ENCODE assay signal across 24 mouse cellular contexts in genomic region chr13:118244680-118245079, GRCm38 (mm10).
DNase-seq lines count a peak whose midpoint lies in the region; ATAC-seq lines count a peak whose summit lies in the region.
"Had no signal": no experiment of that assay in that cellular context is flagged by ENCODE, and none has a peak within 500 bp of the region (broad histone marks: within the 10 kb centered on the region; RNA-seq: fewer than 3 reads in every experiment).

No protein-coding gene starts in this region.

- no peak overlapping the region for H3K4me3 ChIP-seq in hindbrain, embryonic 15.5 days
- no peak overlapping the region for H3K4me3 ChIP-seq in hindbrain, embryonic 12.5 days
- H3K4me3 ChIP-seq: embryonic facial prominence, embryonic 10.5 days; embryonic facial prominence, embryonic 12.5 days; forebrain, embryonic 13.5 days; forebrain, embryonic 15.5 days had no signal

- H3K9ac ChIP-seq in hindbrain, embryonic 15.5 days = no peak overlapping the region
- no peak overlapping the region for H3K9ac ChIP-seq in hindbrain, embryonic 12.5 days
- H3K9ac ChIP-seq: embryonic facial prominence, embryonic 12.5 days; forebrain, embryonic 13.5 days; forebrain, embryonic 15.5 days; forebrain, postnatal 0 days had no signal

- H3K4me2 ChIP-seq in hindbrain, embryonic 15.5 days = no peak overlapping the region
- no peak overlapping the region for H3K4me2 ChIP-seq in hindbrain, embryonic 12.5 days (replicated peaks)
- H3K4me2 ChIP-seq: embryonic facial prominence, embryonic 12.5 days; forebrain, embryonic 13.5 days; forebrain, embryonic 15.5 days had no signal

- H3K9me3 ChIP-seq in hindbrain, embryonic 15.5 days = no peaks in the 10 kb centered on the region
- no peaks in the 10 kb centered on the region for H3K9me3 ChIP-seq in hindbrain, embryonic 12.5 days (replicated peaks)
- H3K9me3 ChIP-seq: embryonic facial prominence, embryonic 10.5 days; embryonic facial prominence, embryonic 12.5 days; forebrain, embryonic 13.5 days; forebrain, embryonic 15.5 days; G1E had no signal

- peak; percentile 71; the same call in 1 of the 2 replicates for ATAC-seq in hindbrain, embryonic 15.5 days (ENCODE audit: low FRiP score, low read depth)
- no peak for ATAC-seq in hindbrain, embryonic 12.5 days (ENCODE audit: low FRiP score)
- ATAC-seq: activated CD4-positive, CD25-positive, alpha-beta regulatory T cell, adult 4 months; CD4-positive, CD25-positive, alpha-beta regulatory T cell, adult 4 months; forebrain, embryonic 13.5 days; forebrain, embryonic 15.5 days; forebrain, postnatal 0 days; Patski had no signal

- WGBS in hindbrain, embryonic 15.5 days = 78% methylated on average over 3 of the region's 3 CpGs
- WGBS in hindbrain, embryonic 12.5 days = 71% methylated on average over 3 of the region's 3 CpGs

- no peaks in the 10 kb centered on the region for H3K27me3 ChIP-seq in hindbrain, embryonic 15.5 days
- no peaks in the 10 kb centered on the region for H3K27me3 ChIP-seq in hindbrain, embryonic 12.5 days
- H3K27me3 ChIP-seq: CH12.LX; embryonic facial prominence, embryonic 12.5 days; forebrain, embryonic 13.5 days; forebrain, embryonic 15.5 days had no signal

- no peak overlapping the region for H3K27ac ChIP-seq in hindbrain, embryonic 15.5 days (replicated peaks)
- no peak overlapping the region for H3K27ac ChIP-seq in hindbrain, embryonic 12.5 days
- H3K27ac ChIP-seq: embryonic facial prominence, embryonic 10.5 days; embryonic facial prominence, embryonic 12.5 days; forebrain, embryonic 13.5 days; forebrain, embryonic 15.5 days had no signal

- peak; percentile 5 for DNase-seq in embryo, embryonic 10.5 days (ENCODE audit: low spot score)
- DNase-seq in embryo, embryonic 11 days = no peak
- DNase-seq in mesoderm, embryonic 11.5 days (ENCODE audit: low read depth, low spot score) = peak; percentile 6
- DNase-seq: adrenal gland, adult 8-10 months; adrenal gland, postnatal 14 days; adrenal gland, postnatal 36 days; B cell, adult 2 months; cerebellum, adult 11-12 months; cerebellum, adult 2 months; cerebellum, adult 9-10 months; cerebellum, postnatal 10 days; cerebellum, postnatal 25 days; forebrain, postnatal 0 days had no signal

- no peaks in the 10 kb centered on the region for H3K4me1 ChIP-seq in hindbrain, embryonic 15.5 days (replicated peaks)
- no peaks in the 10 kb centered on the region for H3K4me1 ChIP-seq in hindbrain, embryonic 12.5 days
- H3K4me1 ChIP-seq: embryonic facial prominence, embryonic 10.5 days; embryonic facial prominence, embryonic 12.5 days; forebrain, embryonic 13.5 days; forebrain, embryonic 15.5 days had no signal

- H3K36me3 ChIP-seq in hindbrain, embryonic 15.5 days = no peaks in the 10 kb centered on the region
- no peaks in the 10 kb centered on the region for H3K36me3 ChIP-seq in hindbrain, embryonic 12.5 days
- H3K36me3 ChIP-seq: embryonic facial prominence, embryonic 10.5 days; embryonic facial prominence, embryonic 12.5 days; forebrain, embryonic 15.5 days; G1E had no signal
